Mouse (Mus musculus) left cerebral cortex, adult 2 months (tissue): Measurements from ENCODE around the gene Kif27. TPM values are rescaled to one million over a fixed set of nuclear protein-coding genes. Genes with fewer than 3 reads are reported as not detected.

Experiments
- DNase-seq, 2 experiments: peaks; one replicate each; pipeline ENCODE4 v3.0.0; 2021 to 2022; ENCODE audit warnings: low spot score in 2 of 2, mixed read lengths in 1 of 2; ENCODE audit errors: extremely low spot score in 1 of 2
- H3K27ac ChIP-seq: fragments of 200-600 bp; 2 replicates; pipeline ENCODE4 v1.8.1; 2022
- H3K4me3 ChIP-seq: fragments of 200-600 bp; 2 replicates; pipeline ENCODE4 v1.8.1; 2022
- CTCF ChIP-seq: fragments of 200-600 bp; IDR thresholded peaks from 2 replicates; pipeline ENCODE4 v1.8.1; 2022; ENCODE audit warnings: antibody characterized with exemption, mild to moderate bottlenecking, moderate library complexity
- intact Hi-C: fragments of 180-260 bp; cut with DNase I; formaldehyde crosslinking; loops from one replicate; pipeline ENCODE4 v1.15.1; 2025
- total RNA-seq, 2 experiments: library from RNA; stranded (reverse); gene quantifications; 2 replicates each; pipeline ENCODE4 v1.2.3; 2021

Gene Kif27
- total RNA-seq, 2 experiments from 2014 or later = 2.4 to 3.5 TPM

DNA sequence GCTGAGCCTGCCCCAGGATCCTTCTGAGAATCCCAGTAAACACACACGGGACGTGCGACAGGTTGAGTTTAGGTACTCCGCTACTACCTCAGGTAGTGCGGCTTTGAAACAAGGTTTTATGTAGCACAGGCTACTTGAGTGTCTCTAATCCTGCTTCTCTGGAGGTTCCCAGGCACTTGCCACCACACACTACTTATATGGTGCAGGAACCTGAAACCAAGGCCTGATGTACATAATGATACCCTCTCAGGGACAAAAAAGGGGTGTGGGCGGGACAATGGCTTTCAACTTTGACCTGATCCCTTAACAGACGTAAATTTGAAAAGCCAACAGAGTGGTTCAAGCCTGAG lies 357 bp upstream of the Kif27 start:
- DNase-seq = no peak
- no peak overlapping the region for H3K27ac ChIP-seq
- H3K4me3 ChIP-seq = peak overlapping the region; percentile 54
- intact Hi-C loops = no loop called here
- no peak for TF ChIP-seq CTCF

- intact Hi-C loops = no loop called here
- no peak for TF ChIP-seq CTCF
- DNase-seq = no peak
- no peak overlapping the region for H3K27ac ChIP-seq
- H3K4me3 ChIP-seq = no peak overlapping the region
Observed at GRCm38 (mm10) chr13:58352996-58353395, 5.9 kb downstream of the Kif27 start.

GRCm38 (mm10) chr13:58350606-58351005 lies 8.3 kb downstream of the Kif27 start:
- no peak for TF ChIP-seq CTCF
- no peak for DNase-seq
- intact Hi-C loops = no loop called here
- no peak overlapping the region for H3K27ac ChIP-seq
- H3K4me3 ChIP-seq = no peak overlapping the region

- peak in 1 of 2 experiments; percentile 17 for DNase-seq
- no peak for TF ChIP-seq CTCF
- intact Hi-C loops = no loop called here
- H3K4me3 ChIP-seq = no peak overlapping the region
- no peak overlapping the region for H3K27ac ChIP-seq
Observed at GRCm38 (mm10) chr13:58344505-58344904, 14.4 kb downstream of the Kif27 start.

DNA sequence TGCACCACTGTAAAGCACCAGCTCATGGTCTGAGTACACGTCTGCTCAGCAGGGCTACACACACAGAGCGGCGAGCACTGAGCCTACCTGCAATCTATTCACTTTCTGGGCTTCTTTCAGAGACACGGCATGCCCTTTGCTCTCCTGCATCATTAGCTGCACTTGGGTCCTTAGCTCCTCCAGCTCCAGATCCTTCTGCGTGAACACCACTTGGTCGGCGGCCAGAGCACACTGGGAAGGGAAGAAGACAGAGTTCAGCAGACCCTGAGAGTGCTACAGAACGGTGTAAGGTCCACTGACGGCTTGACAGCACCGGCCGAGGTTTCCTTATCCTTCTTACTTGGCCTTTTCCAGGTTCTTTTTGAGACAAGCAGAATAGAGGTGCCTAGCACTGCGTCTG lies 21.5 kb downstream of the Kif27 start:
- no peak for TF ChIP-seq CTCF
- Histone ChIP-seq H3K4me3 (no peak overlapping the region), H3K27ac (no peak overlapping the region)
- intact Hi-C loops = no loop called here
- no peak for DNase-seq

GRCm38 (mm10) chr13:58334116-58334515 lies 24.8 kb downstream of the Kif27 start:
- no peak for DNase-seq
- no peak overlapping the region for H3K4me3 ChIP-seq
- intact Hi-C loops = no loop called here
- H3K27ac ChIP-seq = no peak overlapping the region
- TF ChIP-seq CTCF = no peak

GRCm38 (mm10) chr13:58317768-58318167 lies 41.2 kb downstream of the Kif27 start:
- Histone ChIP-seq H3K27ac (no peak overlapping the region), H3K4me3 (no peak overlapping the region)
- no peak for DNase-seq

GRCm38 (mm10) chr13:58314991-58315390 lies 43.9 kb downstream of the Kif27 start:
- H3K27ac ChIP-seq = no peak overlapping the region
- no peak for DNase-seq
- H3K4me3 ChIP-seq = no peak overlapping the region
- intact Hi-C loops = no loop called here
- no peak for TF ChIP-seq CTCF

More at GRCm38 (mm10) chr13:58317768-58318167, 41.2 kb downstream of the Kif27 start:
- intact Hi-C loops = no loop called here
- TF ChIP-seq CTCF = no peak

DNA sequence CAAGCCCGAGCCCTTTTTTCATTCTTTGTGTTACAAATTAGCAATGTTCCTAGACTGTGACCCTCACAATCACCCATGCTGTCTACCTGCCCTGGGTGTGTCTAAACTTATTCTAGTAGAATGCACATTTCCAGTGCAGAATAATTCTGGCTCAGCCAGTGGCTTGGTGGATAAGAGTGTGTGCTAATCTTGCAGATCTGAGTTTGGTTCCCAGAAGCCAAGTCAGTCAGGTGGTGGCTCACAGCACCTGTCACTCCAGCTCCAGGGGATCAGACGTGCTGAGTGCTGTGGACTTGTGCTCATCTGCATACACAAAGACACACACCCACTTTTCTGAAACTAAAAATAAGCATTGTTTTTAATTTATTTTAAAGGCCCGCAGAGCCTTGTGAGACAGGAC lies 45.2 kb downstream of the Kif27 start:
- intact Hi-C loops = no loop called here
- Histone ChIP-seq H3K4me3 (no peak overlapping the region), H3K27ac (no peak overlapping the region)
- DNase-seq = no peak
- TF ChIP-seq CTCF = no peak

DNA sequence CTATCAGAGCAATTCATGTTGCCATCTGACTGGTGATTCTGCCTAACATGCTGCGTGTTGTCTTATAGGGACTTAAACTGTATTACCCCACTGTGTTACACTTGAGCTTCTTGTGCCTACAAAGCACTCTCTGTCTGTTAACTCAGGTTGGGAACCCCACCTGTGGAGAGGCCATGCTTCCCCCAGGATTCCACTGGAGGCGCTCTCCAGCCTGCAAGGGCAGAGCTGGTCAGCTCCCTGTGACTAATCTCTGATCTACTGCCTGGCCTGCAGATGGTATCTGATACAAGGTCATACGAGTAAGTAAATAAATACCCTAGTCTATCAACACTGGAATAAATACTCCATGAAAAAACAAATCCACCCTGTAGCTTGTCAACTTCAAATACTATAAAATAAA lies 47.6 kb downstream of the Kif27 start:
- no peak overlapping the region for H3K27ac ChIP-seq
- DNase-seq = no peak
- H3K4me3 ChIP-seq = no peak overlapping the region
- TF ChIP-seq CTCF = no peak
- intact Hi-C loops = no loop called here

DNA sequence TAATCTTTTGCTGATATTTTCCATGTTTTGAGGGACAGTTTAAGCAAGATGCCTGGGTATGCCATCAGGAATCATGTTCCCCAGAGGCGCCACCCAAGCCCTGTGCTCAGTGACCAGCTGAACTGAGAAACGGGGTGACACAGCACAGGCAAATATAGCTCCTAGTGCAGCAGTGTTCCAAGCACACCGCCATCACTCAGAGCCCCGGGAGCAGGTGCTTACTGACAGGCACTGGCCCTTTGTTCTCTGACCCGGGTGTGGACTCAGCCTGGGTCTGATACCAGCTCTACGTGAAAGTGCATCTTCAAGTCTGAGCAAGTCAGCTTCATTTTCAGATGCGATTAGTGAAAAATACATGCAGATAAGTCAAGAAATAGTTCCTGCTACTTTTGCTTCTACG lies 49.4 kb downstream of the Kif27 start:
- intact Hi-C loops = no loop called here
- TF ChIP-seq CTCF = no peak
- no peak for DNase-seq
- H3K4me3 ChIP-seq = no peak overlapping the region
- H3K27ac ChIP-seq = no peak overlapping the region

GRCm38 (mm10) chr13:58307453-58307852 lies 51.5 kb downstream of the Kif27 start:
- Histone ChIP-seq H3K4me3 (no peak overlapping the region), H3K27ac (no peak overlapping the region)
- DNase-seq = no peak
- no peak for TF ChIP-seq CTCF
- intact Hi-C loops = no loop called here

DNA sequence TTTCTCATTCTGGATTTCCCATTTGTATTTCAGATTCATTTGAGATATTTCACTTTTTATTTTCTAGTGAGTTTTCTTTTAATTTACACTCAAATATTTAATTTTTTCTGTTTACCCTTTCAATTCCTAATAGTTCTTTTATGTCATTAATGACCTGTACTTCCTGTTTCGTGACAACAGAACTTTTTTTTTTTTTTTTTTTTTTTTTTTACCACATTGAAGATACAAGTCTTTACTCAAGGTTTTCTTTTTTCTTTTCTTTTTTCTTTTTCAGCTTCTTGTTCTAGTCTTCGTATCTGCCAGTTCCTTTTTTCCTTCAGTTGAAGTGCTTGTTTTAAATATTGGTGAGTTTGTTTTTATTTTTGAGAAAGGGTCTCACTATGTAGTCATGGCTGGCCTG lies 53.7 kb downstream of the Kif27 start:
- Histone ChIP-seq H3K27ac (no peak overlapping the region), H3K4me3 (no peak overlapping the region)
- no peak for TF ChIP-seq CTCF
- DNase-seq = no peak
- intact Hi-C loops = no loop called here

- no peak for TF ChIP-seq CTCF
- H3K27ac ChIP-seq = no peak overlapping the region
- intact Hi-C loops = no loop called here
- H3K4me3 ChIP-seq = no peak overlapping the region
- DNase-seq = no peak
Observed at GRCm38 (mm10) chr13:58302421-58303145, 56.3 kb downstream of the Kif27 start.
